Mouse (Mus musculus) left cerebral cortex, adult 18-20 months (tissue): ENCODE measurements around the gene Itch. TPM values are rescaled to one million over a fixed set of nuclear protein-coding genes. Genes with fewer than 3 reads are reported as not detected.

Source experiments
- total RNA-seq, 2 experiments: library from RNA; stranded (reverse); gene quantifications; 2 replicates each; pipeline ENCODE4 v1.2.3; 2021

Itch gene
- total RNA-seq, 2 experiments from 2014 or later: 55.8 to 57.6 TPM

Other genes starting within 250 kb of the Itch start
- 10 to 100 TPM; 47.3 to 50.2 TPM for gene Eif2s2, start 240.6 kb upstream of the Itch start, total RNA-seq
- under 1 TPM; 0.26 TPM for gene Gm14226, start 115.2 kb upstream of the Itch start, total RNA-seq
- gene Ahcy, start 59.0 kb upstream of the Itch start, total RNA-seq: 10 to 100 TPM; 13.8 to 17.2 TPM
- gene Dynlrb1, start 103.0 kb downstream of the Itch start, total RNA-seq: 100 to 1,000 TPM; 293 to 300 TPM
- 100 to 1,000 TPM; 320 to 326 TPM for gene Map1lc3a, start 142.8 kb downstream of the Itch start, total RNA-seq
- 10 to 100 TPM; 27.5 to 31.2 TPM for gene Pigu, start 223.9 kb downstream of the Itch start, total RNA-seq
- gene Trp53inp2, start 247.6 kb downstream of the Itch start, total RNA-seq: 100 to 1,000 TPM; 114 to 126 TPM